Mouse (Mus musculus) natural killer cell, adult 2 months (primary cell): ENCODE measurements around the gene Gm4894.

Experiments used
- DNase-seq, 2 experiments: peaks; one replicate each; pipeline ENCODE4 v3.0.0; 2022; ENCODE audit warnings: low spot score in 2 of 2

Gene Gm4894

DNA sequence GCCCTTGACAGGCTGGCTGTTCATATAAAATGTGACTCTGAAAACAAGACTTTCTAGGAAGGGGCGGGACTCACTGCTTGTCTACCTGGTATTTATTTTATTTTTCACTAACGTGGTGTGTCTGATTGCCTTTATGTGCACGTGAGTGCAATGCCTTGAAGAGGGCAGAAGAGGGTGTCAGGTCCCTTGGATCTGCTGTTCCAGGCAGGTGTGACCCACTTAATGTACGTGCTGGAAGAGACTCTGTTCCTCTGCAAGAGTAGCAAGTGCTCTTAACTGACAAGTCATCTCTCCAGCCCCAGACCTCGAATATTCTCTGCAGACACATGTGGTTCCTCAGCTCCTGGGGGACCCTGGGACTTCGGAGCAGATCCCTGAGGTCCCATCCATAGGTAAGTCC, at the start of gene Gm4894:
Gene Gm4894 (plus strand): TSS at position 301 of the 400 bp plus-strand sequence.
- no peak for DNase-seq

DNA sequence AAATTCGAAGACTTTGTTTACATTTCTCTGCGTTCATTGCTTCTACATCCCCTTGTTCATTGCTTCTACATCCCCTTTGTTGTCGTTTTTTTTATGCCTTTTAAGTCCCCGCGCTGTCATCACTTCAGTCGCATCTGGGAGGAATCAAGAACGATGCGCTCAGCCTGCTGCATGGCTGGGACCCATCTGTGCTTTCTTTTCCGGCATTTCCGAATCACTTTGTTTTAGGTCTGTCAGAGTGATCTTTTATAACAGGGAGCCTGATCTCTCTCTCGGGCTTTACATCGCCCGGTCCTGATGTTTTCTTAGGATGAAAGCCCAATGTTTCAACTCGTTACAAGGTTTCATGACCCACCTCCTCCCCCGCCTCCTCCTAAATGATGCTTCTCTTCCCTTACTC, 44.0 kb upstream of the Gm4894 start:
- DNase-seq = no peak

DNA sequence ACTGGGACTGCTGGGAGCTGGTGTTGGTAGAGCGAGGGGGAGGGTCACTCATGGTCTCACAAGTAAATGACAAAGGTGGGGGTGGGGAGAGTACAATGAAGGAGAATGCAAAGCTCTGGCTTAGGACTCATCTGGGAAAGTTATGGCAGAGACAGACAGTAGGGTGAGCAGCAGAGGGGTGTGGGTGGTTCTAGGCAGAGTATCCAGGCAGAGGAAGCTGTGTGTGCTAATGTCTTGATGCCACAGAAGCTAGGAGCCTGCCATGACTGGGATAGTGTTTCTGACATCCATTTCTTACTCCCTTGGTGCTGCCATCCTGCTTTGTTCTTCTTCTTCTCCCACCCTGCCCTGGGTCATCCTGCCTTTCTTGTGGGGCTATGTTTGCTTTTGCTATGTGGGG, 38.8 kb upstream of the Gm4894 start:
- DNase-seq = no peak

DNA sequence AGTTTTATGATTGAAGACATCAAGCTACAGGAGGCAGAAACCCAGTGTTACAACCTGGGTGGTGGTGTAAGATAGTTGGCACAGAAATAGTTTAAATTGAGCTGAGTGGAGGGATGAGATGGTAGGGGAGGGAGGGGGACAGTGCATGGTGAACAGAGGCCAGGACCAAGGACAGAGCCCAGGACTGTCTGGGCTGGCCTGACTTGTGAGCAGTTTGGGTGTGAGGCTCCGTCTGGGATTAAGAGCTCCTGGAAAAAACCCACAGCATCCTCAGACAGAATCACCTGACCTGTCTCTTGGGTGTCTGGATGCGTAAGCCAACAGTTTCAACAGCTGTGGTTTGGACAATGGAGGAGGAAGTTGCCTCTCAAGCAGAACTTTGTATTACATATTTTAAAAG, 35.6 kb upstream of the Gm4894 start:
- no peak for DNase-seq

DNA sequence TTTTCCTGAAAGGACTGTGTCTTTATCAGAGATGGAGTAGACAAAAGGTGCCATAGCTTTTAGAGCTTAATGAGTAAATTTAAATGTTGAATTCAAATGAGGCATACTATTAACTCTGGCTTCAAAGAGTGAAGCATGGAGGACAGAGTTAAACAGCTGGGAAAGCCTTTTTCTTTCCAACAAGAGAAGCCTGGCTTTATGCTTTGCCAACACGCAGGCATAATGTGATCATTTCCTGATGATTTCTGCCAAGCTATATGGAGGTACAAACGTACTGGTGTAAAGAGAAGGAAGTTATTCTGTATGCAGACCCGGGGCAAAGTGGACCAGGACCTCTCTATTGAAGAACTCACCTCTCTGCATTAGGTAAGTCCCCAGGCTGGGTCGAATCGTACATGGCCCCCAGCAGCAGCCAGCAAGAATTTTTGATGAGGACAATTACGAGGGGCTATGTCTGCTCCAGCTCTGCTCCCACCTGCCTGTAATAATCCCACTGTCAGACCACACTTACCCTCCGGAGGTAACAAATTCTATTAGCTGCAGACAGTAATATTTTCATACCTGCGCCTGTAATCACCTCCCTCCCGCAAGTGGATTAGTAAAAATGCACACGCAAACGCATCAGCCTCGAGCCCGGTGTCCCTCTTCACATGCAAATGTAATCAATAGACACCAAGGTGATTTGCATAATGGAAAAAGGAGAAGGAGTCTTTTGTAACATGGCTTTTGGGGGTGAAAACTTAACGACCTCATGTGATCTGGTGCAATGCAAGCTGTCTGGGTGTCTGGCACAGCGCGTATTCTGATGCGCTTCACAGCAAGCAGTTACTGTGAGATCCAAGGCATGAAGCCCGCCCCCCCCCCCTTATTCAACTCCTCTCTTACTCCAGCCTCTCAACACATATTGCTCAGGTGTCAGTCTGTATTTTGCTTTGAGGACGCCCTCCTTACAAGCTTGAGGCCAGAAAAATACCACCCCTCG, 32.4 kb upstream of the Gm4894 start:
- no peak for DNase-seq

DNA sequence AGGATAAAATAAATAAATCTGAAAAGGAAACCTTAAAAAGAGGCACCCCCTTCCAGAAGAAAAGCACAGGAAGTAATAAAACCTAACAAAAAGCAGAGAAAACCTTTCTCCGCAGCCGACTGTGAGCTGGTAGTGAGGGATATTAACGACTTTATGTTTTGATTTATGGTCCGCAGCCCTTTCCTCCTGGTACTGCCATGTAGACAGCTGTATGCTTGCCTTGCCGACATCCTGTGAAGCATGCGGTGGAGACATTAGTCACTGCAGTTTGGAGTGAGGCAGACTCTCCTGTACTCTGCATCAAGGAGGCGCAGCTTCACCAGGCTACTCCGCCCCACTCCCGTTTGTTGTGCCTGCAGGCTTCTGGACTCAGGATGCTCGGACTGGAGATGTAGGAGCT, 25.8 kb upstream of the Gm4894 start:
- no peak for DNase-seq

DNA sequence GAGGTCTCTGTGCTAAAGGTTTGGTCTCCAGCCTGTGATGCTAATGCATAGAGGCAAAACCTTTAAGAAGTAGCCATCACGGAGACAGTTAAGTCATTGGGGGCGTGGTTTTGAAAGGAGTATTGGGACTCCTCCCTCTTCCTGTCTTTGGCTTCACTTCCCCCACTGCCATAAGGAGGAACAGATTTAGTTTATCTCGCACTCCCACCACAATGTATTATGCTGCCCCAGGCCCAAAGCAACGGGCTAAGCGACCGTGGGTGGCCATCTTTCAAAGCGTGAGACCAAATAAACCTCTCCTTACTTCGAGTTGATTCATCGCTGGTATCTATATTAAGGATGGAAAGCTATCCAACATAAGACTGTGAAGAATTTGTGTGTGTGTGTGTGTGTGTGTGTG, 22.9 kb upstream of the Gm4894 start:
- DNase-seq = no peak

DNA sequence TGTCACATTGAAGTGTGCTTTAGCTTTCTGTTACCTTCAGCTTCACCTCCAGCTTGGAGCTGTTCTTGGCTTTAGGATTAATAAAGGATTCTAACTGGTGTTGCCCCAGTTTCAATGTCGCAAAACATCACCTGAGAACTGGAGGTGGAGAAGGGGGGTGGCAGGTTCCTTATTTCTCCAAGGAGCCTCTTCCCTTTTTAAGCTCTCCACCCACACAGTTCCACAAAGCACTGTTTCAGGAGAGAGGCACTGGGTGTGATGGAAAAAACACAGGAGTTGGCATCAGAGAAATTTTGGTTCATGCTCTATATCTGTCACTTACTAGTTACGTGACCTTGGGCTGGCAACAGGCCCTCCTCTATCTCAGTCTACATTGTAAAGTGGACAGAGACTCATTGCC, 21.3 kb upstream of the Gm4894 start:
- no peak for DNase-seq

DNA sequence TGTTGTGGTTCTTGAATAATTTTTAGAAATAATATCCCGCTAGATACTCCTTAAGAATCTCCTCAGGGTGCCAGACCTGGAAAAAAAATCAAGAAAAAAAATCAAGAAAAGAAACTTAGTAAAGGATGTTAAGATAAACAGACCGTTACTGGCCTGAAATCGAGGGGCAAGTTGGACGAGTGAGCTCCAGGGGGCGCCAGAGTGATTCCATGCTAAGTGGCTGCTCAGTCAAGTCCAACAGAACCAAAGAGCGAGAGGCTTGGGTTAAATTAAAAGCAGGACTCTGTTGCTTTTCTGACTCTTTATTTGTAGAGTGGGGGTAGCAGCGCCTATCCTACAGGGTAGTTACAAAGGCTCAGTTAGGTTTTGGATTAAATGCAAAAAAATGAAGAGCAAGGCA, 3.5 kb upstream of the Gm4894 start:
- DNase-seq = no peak

DNA sequence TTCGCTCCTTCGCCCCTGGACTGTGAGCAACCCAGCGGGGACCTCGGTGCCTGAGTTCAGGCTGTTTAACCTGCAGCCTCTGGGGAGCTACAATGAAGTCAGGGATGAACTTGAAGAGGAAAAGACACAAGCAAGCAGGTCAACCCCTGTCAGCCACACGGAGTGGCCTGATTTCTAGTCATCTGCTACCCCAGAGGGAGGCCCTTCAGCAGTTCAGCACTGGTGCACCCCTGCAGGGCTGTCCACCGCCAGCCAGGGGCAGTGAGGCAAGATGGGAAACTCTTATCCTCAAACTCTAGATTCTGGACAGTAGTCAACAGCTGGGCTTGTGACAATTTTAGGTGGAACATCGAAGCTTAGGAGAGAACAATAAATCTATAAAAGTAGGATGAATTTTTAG, 18.6 kb downstream of the Gm4894 start:
- no peak for DNase-seq

DNA sequence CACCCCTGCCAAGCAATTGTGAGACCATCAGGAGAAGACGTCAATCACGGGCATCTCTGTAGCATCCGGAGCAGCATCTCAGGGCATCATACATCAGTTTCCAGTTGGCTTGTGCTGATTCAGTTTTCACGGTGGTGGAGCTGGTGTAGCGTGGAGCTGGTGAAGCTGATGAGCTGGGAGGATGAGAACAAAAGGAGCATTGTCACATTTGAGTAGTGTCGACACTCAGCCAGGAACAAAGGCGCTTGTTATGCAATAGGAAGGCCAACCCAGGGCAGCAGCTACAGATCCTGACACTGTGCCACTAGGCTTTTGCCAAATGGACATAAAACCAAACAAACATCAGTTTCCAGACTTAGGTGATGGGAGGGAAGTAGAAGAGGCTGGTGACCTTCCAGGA, 23.2 kb downstream of the Gm4894 start:
- no peak for DNase-seq

DNA sequence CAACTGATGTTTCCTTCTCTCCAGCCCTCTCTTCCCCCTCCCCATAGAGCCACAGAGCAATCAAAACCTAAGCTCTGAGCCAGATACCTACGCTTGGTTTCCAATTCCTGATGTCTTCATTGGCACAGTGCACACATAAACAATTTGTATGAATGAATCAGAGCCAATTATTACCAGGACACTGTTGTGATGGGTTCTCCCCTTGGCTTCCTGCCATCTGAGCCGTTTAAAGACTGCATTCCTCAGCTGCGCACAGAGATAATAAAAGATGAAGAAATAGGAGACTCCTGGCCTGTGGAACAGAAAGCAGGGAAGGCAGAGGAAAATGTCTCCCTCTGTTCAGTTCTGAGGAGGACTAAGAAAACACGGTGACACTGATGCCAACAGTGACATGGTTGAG, 25.6 kb downstream of the Gm4894 start:
- no peak for DNase-seq

DNA sequence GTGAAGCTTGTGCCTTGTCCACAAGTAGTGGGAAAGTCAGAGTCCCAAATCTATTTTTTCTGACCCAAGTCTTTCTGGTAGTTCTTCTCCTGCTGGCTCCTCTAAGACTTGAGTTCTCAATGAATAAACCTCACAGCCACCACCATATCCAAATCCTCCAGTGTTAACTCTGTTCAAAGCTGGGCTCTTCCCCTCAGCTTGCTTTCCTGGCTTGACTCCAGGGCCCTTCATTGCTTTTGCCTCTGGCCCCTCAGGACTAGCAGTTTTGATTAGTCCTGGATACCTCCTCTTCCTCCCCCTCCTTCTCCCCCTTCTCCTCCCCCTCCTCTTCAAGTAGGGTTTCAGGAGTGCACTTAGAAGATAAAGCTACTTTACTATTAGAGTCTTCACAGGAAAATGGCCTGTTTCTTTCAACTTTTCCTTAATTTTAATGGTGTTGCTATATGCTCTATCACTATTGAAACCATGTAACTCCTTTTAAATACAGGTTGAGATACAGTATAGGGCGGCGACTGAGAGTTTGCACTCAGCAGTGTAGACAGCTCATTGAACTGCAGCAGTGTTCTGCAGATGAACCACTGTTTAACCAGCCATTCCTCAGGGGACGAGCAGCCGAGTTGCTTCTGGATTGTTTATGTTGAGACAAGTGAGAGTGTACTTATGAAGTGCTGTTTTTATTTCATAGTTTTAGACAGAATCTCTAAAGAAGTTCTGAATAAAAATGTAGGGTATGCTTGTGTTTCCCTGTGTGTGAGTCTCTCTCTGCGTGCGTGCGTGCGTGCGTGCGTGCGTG, 26.4 kb downstream of the Gm4894 start:
- no peak for DNase-seq

DNA sequence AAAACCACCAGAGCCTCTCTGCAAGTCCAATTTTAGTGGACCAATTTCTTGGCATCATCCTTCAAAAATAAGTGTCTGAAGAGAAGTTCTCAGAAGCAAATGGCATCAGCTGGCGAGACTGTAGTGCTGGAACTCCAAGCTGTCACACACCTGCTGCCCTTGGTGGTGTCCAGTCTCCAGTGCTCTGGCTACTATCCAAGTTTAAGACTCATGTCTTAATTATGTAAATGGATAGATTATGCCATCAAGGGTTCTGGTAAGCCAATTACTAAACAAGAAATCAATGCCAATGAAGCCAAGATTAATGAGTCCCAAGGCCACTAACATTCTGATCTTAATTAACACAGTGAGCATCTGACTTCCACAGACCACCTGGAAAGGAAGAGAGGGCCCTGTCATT, 44.8 kb downstream of the Gm4894 start:
- DNase-seq = no peak

DNA sequence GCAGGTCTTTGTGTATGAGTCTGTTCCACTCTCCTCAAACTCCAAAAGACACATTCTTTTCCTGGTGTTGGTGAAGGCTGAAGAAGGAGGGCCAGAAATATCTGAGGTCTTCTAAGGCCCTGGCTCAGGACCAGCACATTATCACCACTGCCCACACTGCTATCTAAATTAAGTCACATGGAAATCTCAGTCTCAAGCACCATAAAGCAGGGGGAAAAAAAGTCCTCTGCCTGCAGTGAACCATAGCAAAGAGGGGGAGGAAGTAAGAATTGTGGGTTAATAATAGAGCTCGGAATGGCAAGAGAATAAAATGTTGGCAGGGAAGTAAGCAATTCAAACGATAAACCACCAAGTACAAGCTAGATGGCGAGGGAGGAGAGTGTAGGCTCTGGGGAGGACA, 57.2 kb downstream of the Gm4894 start:
- no peak for DNase-seq

DNA sequence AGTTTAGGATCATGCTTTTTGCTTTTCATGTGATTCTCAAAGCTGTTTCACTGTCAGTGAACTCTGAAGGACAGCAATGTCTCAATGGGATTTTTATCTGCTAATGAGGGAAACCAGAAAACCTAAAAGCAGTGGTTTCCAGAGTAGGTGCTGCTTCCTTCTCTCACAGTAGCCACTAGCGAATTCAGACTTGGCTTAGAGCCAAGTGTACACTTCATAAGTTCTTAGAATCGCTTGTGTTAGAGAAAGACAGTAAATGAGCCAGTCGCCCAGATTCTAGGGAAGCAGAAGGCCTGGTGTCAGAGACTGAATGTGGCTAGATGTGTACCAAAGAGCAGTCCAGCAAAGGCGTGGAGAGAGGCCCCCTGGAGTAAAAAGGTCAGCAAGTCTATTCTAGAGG, 60.5 kb downstream of the Gm4894 start:
- DNase-seq = no peak

DNA sequence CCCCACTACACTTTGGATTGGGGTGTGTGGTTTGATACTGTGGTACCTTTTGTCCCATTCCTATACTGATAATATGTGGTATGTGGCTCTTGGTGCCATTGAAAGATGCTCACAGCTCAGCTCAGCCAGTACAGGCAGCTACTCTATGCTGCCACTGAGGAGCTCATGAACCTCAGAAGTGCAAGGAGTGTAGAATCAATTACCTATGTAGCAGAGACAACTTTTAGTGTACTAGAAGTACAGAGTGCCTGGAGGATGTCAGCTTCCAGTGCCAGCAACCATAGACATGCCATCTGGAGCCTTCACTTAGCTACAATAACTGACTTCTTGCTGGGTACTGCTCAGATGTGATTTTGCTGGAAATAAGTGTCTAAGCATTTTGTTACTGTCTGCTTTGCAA, 68.3 kb downstream of the Gm4894 start:
- DNase-seq = no peak
